Mouse (Mus musculus) E14TG2a.4 (cell line): ENCODE measurements around the gene Lman1l.

Source experiments
- CTCF ChIP-seq: conservative IDR thresholded peaks from 2 replicates; pipeline ENCODE4 v1.5.1; 2014; ENCODE audit warnings: low read length
- NANOG ChIP-seq: IDR thresholded peaks from 2 replicates; pipeline ENCODE4 v1.6.1; 2014; ENCODE audit warnings: borderline replicate concordance, low read length, mixed read lengths
- POU5F1 ChIP-seq: IDR thresholded peaks from 2 replicates; pipeline ENCODE4 v1.6.1; 2014; ENCODE audit warnings: low read length, borderline replicate concordance

GRCm38 (mm10) chr9:57597265-57597664 is 23.3 kb downstream of the Lman1l start:
- TF ChIP-seq CTCF (no peak), POU5F1 (no peak), NANOG (no peak)
